Mouse (Mus musculus): ENCODE results near the gene Grk3.
A peak's percentile ranks its signal among the peaks of the same experiment; 100 is the strongest.

Grk3 gene

GRCm38 (mm10) chr5:112876846-112877390 lies 138.7 kb downstream of the Grk3 start:
- DNase-seq (ENCODE audit: low read depth, low spot score), result peak; percentile 75

GRCm38 (mm10) chr5:112872999-112873398 lies 142.6 kb downstream of the Grk3 start:
- no peak for DNase-seq (ENCODE audit: low read depth, low spot score)

GRCm38 (mm10) chr5:112870729-112871128 lies 144.9 kb downstream of the Grk3 start:
- DNase-seq (ENCODE audit: low read depth, low spot score), result peak; percentile 84

GRCm38 (mm10) chr5:112868620-112869019 lies 147.0 kb downstream of the Grk3 start:
- no peak for DNase-seq (ENCODE audit: low read depth, low spot score)

GRCm38 (mm10) chr5:112864719-112865367 lies 150.7 kb downstream of the Grk3 start:
- DNase-seq (ENCODE audit: low read depth, low spot score), result peak; percentile 49

All from brain, adult 2 months (tissue).